Mouse (Mus musculus) left cerebral cortex, adult 2 months (tissue): ENCODE measurements around the gene Ric1. TPM values are rescaled to one million over a fixed set of nuclear protein-coding genes. Genes with fewer than 3 reads are reported as not detected.
A peak's percentile ranks its signal among the peaks of the same experiment; 100 is the strongest.
"Not testable (repeated sequence)": the region's sequence is repeated elsewhere in the genome, so short reads cannot be mapped to it uniquely, and the experiment has no call there.

ENCODE experiments used
- DNase-seq, 2 experiments: peaks; one replicate each; pipeline ENCODE4 v3.0.0; 2021 to 2022; ENCODE audit warnings: low spot score in 2 of 2, mixed read lengths in 1 of 2; ENCODE audit errors: extremely low spot score in 1 of 2
- H3K27ac ChIP-seq: fragments of 200-600 bp; 2 replicates; pipeline ENCODE4 v1.8.1; 2022
- H3K4me3 ChIP-seq: fragments of 200-600 bp; 2 replicates; pipeline ENCODE4 v1.8.1; 2022
- CTCF ChIP-seq: fragments of 200-600 bp; IDR thresholded peaks from 2 replicates; pipeline ENCODE4 v1.8.1; 2022; ENCODE audit warnings: antibody characterized with exemption, mild to moderate bottlenecking, moderate library complexity
- intact Hi-C: fragments of 180-260 bp; cut with DNase I; formaldehyde crosslinking; loops from one replicate; pipeline ENCODE4 v1.15.1; 2025
- total RNA-seq, 2 experiments: library from RNA; stranded (reverse); gene quantifications; 2 replicates each; pipeline ENCODE4 v1.2.3; 2021

Gene Ric1
- total RNA-seq, 2 experiments from 2014 or later = 36.4 to 36.8 TPM

DNA sequence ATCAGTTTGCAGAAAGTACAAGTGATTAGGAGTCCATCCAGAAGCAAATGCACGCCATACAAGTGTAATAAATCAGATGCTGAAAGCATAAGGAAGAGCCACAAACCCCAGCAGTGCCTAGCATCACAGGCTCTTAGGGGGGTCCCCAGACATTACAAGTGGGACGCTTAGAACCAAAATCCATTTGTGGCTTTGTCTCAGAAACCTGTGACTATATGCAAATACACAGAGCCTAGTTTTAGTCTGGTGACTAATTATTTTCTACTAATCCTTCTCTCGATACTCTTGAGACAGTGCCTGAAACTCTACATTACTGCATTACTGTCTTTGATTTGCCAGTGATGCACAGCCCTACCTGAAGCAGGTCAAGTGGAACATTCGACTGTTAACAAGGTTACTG, 3.2 kb upstream of the Ric1 start:
- DNase-seq = no peak
- no peak for TF ChIP-seq CTCF
- intact Hi-C loops = no loop called here
- Histone ChIP-seq H3K4me3 (no peak overlapping the region), H3K27ac (no peak overlapping the region)

DNA sequence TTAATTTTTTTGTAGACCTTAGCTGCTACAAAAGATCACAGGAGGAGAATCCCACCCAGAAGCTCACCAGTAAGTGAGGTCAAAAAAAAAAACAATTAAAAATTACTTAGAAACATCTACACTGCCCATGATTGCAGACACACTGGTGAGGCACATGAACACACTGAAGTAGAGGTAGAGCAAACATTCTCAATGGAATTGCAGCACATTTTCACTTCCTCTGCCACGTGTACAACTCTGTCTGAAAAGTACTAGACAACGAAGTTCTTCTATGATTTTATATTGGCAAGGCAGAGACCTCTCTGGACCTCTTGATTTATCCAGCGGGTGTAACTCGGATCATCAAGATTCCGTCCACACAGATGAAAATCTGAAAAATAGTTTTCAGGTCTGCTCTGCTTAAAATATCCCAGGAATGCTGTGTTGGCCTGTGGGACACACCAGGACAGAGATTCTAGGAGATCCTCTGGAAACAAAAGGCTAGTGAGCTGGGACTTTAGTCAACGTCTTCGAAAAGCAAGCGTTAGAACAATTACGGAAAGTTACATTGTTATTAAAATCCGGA, 1.0 kb upstream of the Ric1 start:
- no peak for DNase-seq
- Histone ChIP-seq H3K4me3 (peak overlapping the region; percentile 97), H3K27ac (no peak overlapping the region)
- no peak for TF ChIP-seq CTCF
- intact Hi-C loops = no loop called here

- peak overlapping the region; percentile 97 for H3K4me3 ChIP-seq
- H3K27ac ChIP-seq = peak overlapping the region; percentile 89
- TF ChIP-seq CTCF = no peak
- intact Hi-C loops = loop anchor here (2.0 kb wide), 1 partner anchor 40 kb away; no protein-coding TSS in a partner anchor
- DNase-seq = peak; percentile 28 to 47
These were observed 555 bp downstream of the Ric1 start for GRCm38 (mm10) chr19:29522445-29523229.

GRCm38 (mm10) chr19:29523230-29523582, 1.1 kb downstream of the Ric1 start:
- no peak for DNase-seq
- intact Hi-C loops = loop anchor here (2.0 kb wide), 1 partner anchor 40 kb away; no protein-coding TSS in a partner anchor
- Histone ChIP-seq H3K4me3 (peak overlapping the region; percentile 97), H3K27ac (peak overlapping the region; percentile 89)
- no peak for TF ChIP-seq CTCF

DNA sequence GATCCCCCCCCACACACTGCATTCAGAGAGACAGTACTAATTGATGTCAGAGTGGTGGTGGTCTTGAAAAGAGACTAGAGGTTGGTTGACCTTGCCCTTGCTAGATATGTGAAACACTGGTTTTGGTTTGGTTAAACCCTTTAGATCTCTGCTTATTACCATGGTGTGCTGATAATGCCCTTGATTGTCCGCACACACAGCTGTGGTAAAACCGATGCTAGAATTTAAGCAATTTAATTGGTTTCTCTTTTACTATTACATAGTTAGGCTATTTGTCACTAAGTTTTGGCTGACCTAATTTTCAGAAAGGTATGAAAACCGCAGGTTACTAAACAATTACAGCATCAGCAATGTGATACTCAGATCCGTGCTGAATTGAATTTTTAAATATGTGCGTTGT, 1.6 kb downstream of the Ric1 start:
- no peak for TF ChIP-seq CTCF
- no peak for DNase-seq
- peak overlapping the region; percentile 97 for H3K4me3 ChIP-seq
- intact Hi-C loops = loop anchor here (2.0 kb wide), 1 partner anchor 39 kb away; no protein-coding TSS in a partner anchor
- H3K27ac ChIP-seq = no peak overlapping the region

DNA sequence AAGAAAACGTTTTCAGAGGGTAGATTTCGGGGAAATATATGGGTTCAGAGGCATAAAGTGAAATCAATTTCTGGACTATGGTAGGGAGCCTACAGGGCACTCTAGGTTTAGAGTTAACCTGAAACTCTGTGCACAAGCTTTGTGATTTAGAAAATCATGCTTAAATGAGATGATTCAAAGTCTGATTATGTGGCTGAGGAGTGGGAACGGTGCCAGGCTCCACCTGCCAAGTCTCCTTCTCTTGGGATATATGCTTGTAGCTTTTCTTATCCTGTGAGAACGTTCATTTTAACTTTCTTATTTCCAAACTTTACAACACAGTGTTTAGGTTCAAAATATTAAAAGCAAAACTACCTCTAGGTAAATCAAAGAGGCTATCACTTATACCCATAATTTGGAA, 2.5 kb downstream of the Ric1 start:
- intact Hi-C loops = no loop called here
- H3K4me3 ChIP-seq = no peak overlapping the region
- H3K27ac ChIP-seq = no peak overlapping the region
- no peak for TF ChIP-seq CTCF
- DNase-seq = no peak

- DNase-seq, H3K27ac ChIP-seq, intact Hi-C loops, H3K4me3 ChIP-seq: not testable (repeated sequence)
These were observed 3.5 kb downstream of the Ric1 start for GRCm38 (mm10) chr19:29525588-29525987.

DNA sequence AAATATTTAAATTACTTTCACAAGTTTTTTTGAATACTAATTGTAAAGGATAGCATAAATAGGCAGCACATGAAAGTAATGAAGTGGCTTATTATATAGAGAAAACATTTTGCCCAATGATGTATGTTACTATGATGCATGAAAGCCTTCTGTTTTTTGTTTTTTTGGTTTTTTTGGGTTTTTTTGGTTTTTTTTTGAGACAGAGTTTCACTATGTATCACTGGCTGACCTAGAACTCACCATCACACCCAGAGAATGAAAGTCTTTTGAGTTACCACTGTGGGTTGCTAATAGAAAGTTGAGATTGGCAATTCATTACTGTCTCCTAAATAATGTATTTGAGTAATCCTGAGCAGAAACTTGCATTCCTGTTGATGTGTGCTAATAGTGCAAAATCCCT, 4.8 kb downstream of the Ric1 start:
- no peak for DNase-seq
- Histone ChIP-seq H3K4me3 (no peak overlapping the region), H3K27ac (no peak overlapping the region)
- intact Hi-C loops = no loop called here
- no peak for TF ChIP-seq CTCF

DNA sequence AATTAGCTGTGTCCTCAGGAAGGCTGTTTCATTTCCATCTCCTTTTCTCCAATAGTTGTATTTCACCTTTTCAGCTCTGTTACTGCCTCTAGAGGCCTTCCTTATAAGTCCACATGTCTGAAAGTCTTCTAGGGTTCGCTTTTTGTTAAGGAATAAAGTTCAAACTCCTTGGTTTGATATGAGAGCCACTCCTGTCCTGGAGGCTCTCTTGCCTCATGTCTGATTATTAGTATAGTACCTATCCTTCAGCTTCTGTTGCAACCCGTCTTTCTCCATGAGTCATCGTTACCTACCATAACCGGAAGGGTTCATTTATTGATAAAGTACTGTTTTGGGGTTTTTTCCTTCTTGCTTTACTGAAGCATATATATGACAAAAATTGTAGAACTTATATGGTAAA, 5.2 kb downstream of the Ric1 start:
- Histone ChIP-seq H3K4me3 (no peak overlapping the region), H3K27ac (no peak overlapping the region)
- no peak for TF ChIP-seq CTCF
- intact Hi-C loops = no loop called here
- no peak for DNase-seq

DNA sequence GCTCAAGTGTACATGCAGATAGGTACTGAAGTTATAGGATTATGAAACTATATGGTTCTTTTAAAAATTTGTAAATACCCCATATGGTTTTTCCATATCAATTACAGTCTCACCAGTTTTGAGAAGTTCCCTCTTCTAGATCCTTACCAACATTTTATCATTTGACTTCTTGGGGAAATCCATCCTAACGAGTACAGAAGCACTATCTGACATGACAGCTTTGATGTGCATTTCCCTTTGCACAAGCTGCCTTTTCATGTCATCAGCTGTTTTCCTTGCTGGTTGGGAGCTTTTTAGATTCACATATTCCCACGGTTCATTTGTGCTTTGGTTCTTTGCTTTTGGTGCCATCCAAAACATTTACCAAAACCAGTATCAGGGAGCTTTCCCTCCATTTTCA, 6.5 kb downstream of the Ric1 start:
- intact Hi-C loops = no loop called here
- no peak for DNase-seq
- Histone ChIP-seq H3K27ac (no peak overlapping the region), H3K4me3 (no peak overlapping the region)
- no peak for TF ChIP-seq CTCF

GRCm38 (mm10) chr19:29534030-29534429, 11.9 kb downstream of the Ric1 start:
- Histone ChIP-seq H3K27ac (no peak overlapping the region), H3K4me3 (no peak overlapping the region)
- no peak for DNase-seq
- TF ChIP-seq CTCF = no peak
- intact Hi-C loops = no loop called here

DNA sequence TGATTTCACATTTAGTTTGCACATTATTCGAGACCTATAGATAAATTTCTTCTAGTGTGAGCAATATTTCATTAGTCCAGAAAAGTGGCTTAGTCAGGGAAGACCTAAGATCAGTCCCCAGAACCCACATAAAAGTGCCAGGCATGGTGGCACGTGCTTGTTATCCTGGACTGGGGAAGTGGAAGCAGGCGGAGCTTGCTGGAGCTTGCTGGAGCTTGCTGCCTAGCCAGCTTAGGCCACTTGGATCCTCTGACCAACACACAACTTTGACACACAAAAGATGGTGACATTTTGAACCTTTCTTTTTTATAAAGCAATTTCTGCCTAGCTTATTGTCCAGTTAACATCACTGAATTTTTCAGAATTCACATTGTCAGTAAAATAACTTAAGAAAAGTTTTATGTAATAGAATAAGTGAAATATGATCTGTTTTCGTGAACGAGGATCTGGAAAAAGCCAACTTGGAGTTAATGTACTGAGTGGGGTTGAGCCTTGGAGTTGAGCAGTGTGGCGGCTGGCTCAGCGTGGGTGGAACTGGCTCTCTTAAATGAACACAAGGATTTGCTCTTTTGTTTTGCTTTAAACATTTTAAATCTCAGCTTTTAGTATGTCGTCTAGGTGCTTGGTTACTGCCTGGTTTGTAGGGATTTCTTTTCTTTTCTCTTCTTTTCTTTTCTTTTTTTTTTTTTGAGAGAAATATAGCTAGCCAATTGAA, 20.3 kb downstream of the Ric1 start:
- intact Hi-C loops = no loop called here
- TF ChIP-seq CTCF = no peak
- no peak overlapping the region for H3K4me3 ChIP-seq
- no peak for DNase-seq
- H3K27ac ChIP-seq = no peak overlapping the region
